9 mouse cellular contexts compared by ENCODE assay signal in the genomic region with DNA sequence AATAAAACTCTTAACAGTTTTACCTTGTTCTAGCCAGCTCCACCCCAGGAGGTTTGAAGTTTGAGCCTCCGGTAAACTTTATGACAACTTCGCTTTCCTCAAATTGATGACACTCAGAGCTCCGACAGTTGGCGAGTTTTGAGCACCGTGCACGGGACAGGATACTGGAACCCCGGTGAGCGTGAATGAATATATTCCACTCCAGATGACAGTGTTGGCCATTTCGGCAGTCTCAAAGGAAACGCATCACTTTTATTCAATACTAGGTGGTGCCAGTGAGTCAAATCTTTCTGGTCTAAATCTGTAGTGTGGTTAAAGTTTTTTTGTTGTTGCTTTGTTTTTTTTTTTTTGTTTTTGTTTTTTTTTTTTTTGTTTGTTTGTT. TPM values are rescaled to one million over a fixed set of nuclear protein-coding genes. Genes with fewer than 3 reads are reported as not detected.
DNase-seq lines count a peak whose midpoint lies in the region; ATAC-seq and TF ChIP-seq lines count a peak whose summit lies in the region.
"Had no signal": no experiment of that assay in that cellular context is flagged by ENCODE, and none has a peak within 500 bp of the region (broad histone marks: within the 10 kb centered on the region; RNA-seq: fewer than 3 reads in every experiment).

No protein-coding gene starts in this region.

- TF ChIP-seq CTCF in brain, embryonic 14.5 days (IDR thresholded peaks at IDR 0.05; ENCODE audit: borderline replicate concordance, extremely low read depth, insufficient read depth, insufficient read length) = peak; percentile 12; the same call in 1 of the 2 replicates
- peak; percentile 21; the same call in 1 of the 2 replicates for TF ChIP-seq CTCF in kidney, adult 2 months (conservative IDR thresholded peaks at IDR 0.05; ENCODE audit: insufficient read depth, insufficient read length, low read depth, low read length)
- TF ChIP-seq CTCF in lung, postnatal 0 days (IDR thresholded peaks at IDR 0.05) = peak; percentile 64

- H3K9ac ChIP-seq in lung, postnatal 0 days (replicated peaks; ENCODE audit: low read depth) = peak overlapping the region; percentile 61
- H3K9ac ChIP-seq in stomach, embryonic 15.5 days = peak overlapping the region; percentile 45; the same call in 1 of the 2 replicates

- no peak for ATAC-seq in lung, postnatal 0 days
- ATAC-seq in stomach, embryonic 15.5 days (ENCODE audit: insufficient read depth, low FRiP score, low read depth) = no peak

- H3K27me3 ChIP-seq in kidney, adult 2 months (replicated peaks; ENCODE audit: control insufficient read depth, insufficient read depth, low read length) = no peaks in the 10 kb centered on the region
- no peaks in the 10 kb centered on the region for H3K27me3 ChIP-seq in lung, postnatal 0 days (replicated peaks; ENCODE audit: insufficient read depth, low read length)
- no peaks in the 10 kb centered on the region for H3K27me3 ChIP-seq in stomach, embryonic 15.5 days (replicated peaks)

- under 1% methylated on average over 10 of the region's 10 CpGs for WGBS in kidney, adult 2 months
- WGBS in lung, postnatal 0 days = 1% methylated on average over 10 of the region's 10 CpGs
- WGBS in stomach, embryonic 15.5 days = under 1% methylated on average over 10 of the region's 10 CpGs

- DNase-seq in right cerebral cortex, adult 2 months (ENCODE audit: low spot score in 2 of 2) = peak; percentile 30 to 35
- no peak for DNase-seq in right cerebral cortex, postnatal 25 days
- DNase-seq in brain, embryonic 14.5 days (ENCODE audit: low read depth) = peak; percentile 57
- DNase-seq in forelimb bud, embryonic 11.5 days (ENCODE audit: low read depth, low spot score) = peak; percentile 7
- DNase-seq in kidney, adult 2 months = peak; percentile 61
- peak; percentile 78 for DNase-seq in lung, postnatal 0 days (ENCODE audit: low spot score)
- DNase-seq in left cerebral cortex, adult 11 months (ENCODE audit: low spot score) = no peak

- peak overlapping the region; percentile 84 for H3K4me2 ChIP-seq in lung, postnatal 0 days (replicated peaks; ENCODE audit: low read depth, low read length)
- H3K4me2 ChIP-seq in stomach, embryonic 15.5 days = peak overlapping the region; percentile 78

- no peak for TF ChIP-seq POLR2A in brain, embryonic 14.5 days (IDR thresholded peaks at IDR 0.05; ENCODE audit: borderline replicate concordance, extremely low read depth, insufficient read depth, insufficient read length, poor library complexity, severe bottlenecking)
- TF ChIP-seq POLR2A in kidney, adult 2 months (IDR thresholded peaks at IDR 0.05; ENCODE audit: low read depth, low read length) = no peak

- no peaks in the 10 kb centered on the region for H3K36me3 ChIP-seq in kidney, adult 2 months (ENCODE audit: control insufficient read depth, insufficient read depth, low read length)
- peaks cover 16% of the 10 kb centered on the region for H3K36me3 ChIP-seq in lung, postnatal 0 days (ENCODE audit: insufficient read depth, low read length)
- peaks cover 6% of the 10 kb centered on the region; the same call in 1 of the 2 replicates for H3K36me3 ChIP-seq in stomach, embryonic 15.5 days

- peak overlapping the region; percentile 13 for H3K27ac ChIP-seq in kidney, adult 2 months (ENCODE audit: insufficient read depth, low read depth, low read length)
- H3K27ac ChIP-seq in lung, postnatal 0 days (ENCODE audit: low read length) = peak overlapping the region; percentile 78
- peak overlapping the region; percentile 59 for H3K27ac ChIP-seq in stomach, embryonic 15.5 days

- no peaks in the 10 kb centered on the region for H3K9me3 ChIP-seq in lung, postnatal 0 days (ENCODE audit: low read length)
- H3K9me3 ChIP-seq in stomach, embryonic 15.5 days = no peaks in the 10 kb centered on the region

- H3K4me3 ChIP-seq in kidney, adult 2 months (ENCODE audit: insufficient read depth, low read depth, low read length) = peak overlapping the region; percentile 81
- H3K4me3 ChIP-seq in lung, postnatal 0 days (ENCODE audit: low read depth, low read length) = peak overlapping the region; percentile 62
- H3K4me3 ChIP-seq in stomach, embryonic 15.5 days (replicated peaks) = peak overlapping the region; percentile 65

- no peak for TF ChIP-seq EP300 in lung, postnatal 0 days (IDR thresholded peaks at IDR 0.05)

- no peaks in the 10 kb centered on the region for H3K4me1 ChIP-seq in kidney, adult 2 months (ENCODE audit: control insufficient read depth, insufficient read depth, low read length)
- peaks cover 5% of the 10 kb centered on the region; the same call in 1 of the 2 replicates for H3K4me1 ChIP-seq in lung, postnatal 0 days (ENCODE audit: insufficient read depth, low read depth, low read length)
- peaks cover 5% of the 10 kb centered on the region; the same call in 1 of the 2 replicates for H3K4me1 ChIP-seq in stomach, embryonic 15.5 days

RNA-seq across cellular contexts. Expression of gene Lzic, which starts 0.8 kb away (rescaled TPM):
- 31.7 and 32.0 TPM in 2 replicates for polyA plus RNA-seq in brain, embryonic 14.5 days (2012; rRNA removed)
- 7.7 and 8.6 TPM in 2 replicates for polyA plus RNA-seq in kidney, adult 2 months (2012; rRNA removed)
- polyA plus RNA-seq in lung, postnatal 0 days (2015; fragmentation: Nextera tagmentation; extraction: Ambion mirVana) = 19.8 and 23.0 TPM in 2 replicates
- polyA plus RNA-seq in stomach, embryonic 15.5 days (2015; fragmentation: Nextera tagmentation; extraction: Ambion mirVana) = 35.5 and 39.8 TPM in 2 replicates

RNA-seq across cellular contexts. Expression of gene Nmnat1, which starts 0.8 kb away (rescaled TPM):
- polyA plus RNA-seq in brain, embryonic 14.5 days (2012; rRNA removed) = 7.5 and 9.9 TPM in 2 replicates
- polyA plus RNA-seq in kidney, adult 2 months (2012; rRNA removed) = 17.9 and 21.9 TPM in 2 replicates
- polyA plus RNA-seq in lung, postnatal 0 days (2015; fragmentation: Nextera tagmentation; extraction: Ambion mirVana) = 6.3 TPM in 2 replicates
- 9.4 and 10.4 TPM in 2 replicates for polyA plus RNA-seq in stomach, embryonic 15.5 days (2015; fragmentation: Nextera tagmentation; extraction: Ambion mirVana)

RNA-seq across cellular contexts. Expression of gene Tmem274, which starts 8.6 kb away (rescaled TPM):
- not detected in 2 replicates for polyA plus RNA-seq in brain, embryonic 14.5 days (2012; rRNA removed)
- 0.18 TPM in 1 of 2 replicates, not detected in the other for polyA plus RNA-seq in kidney, adult 2 months (2012; rRNA removed)
- not detected in 2 replicates for polyA plus RNA-seq in lung, postnatal 0 days (2015; fragmentation: Nextera tagmentation; extraction: Ambion mirVana)
- polyA plus RNA-seq in stomach, embryonic 15.5 days (2015; fragmentation: Nextera tagmentation; extraction: Ambion mirVana) = 0.23 and 0.45 TPM in 2 replicates
- polyA plus RNA-seq: gonadal fat pad, adult 2 months had no signal

RNA-seq across cellular contexts. Expression of gene Rbp7, which starts 31.0 kb away (rescaled TPM):
- polyA plus RNA-seq in brain, embryonic 14.5 days (2012; rRNA removed) = 0.21 TPM in 1 of 2 replicates, not detected in the other
- polyA plus RNA-seq in kidney, adult 2 months (2012; rRNA removed) = 2.0 and 2.9 TPM in 2 replicates
- 1.4 and 1.8 TPM in 2 replicates for polyA plus RNA-seq in lung, postnatal 0 days (2015; fragmentation: Nextera tagmentation; extraction: Ambion mirVana)
- 1.8 and 3.0 TPM in 2 replicates for polyA plus RNA-seq in stomach, embryonic 15.5 days (2015; fragmentation: Nextera tagmentation; extraction: Ambion mirVana)

RNA-seq across cellular contexts. Expression of gene Ctnnbip1, which starts 32.2 kb away (rescaled TPM):
- 59.0 and 62.8 TPM in 2 replicates for polyA plus RNA-seq in brain, embryonic 14.5 days (2012; rRNA removed)
- polyA plus RNA-seq in kidney, adult 2 months (2012; rRNA removed) = 20.5 and 24.4 TPM in 2 replicates
- 38.4 and 40.1 TPM in 2 replicates for polyA plus RNA-seq in lung, postnatal 0 days (2015; fragmentation: Nextera tagmentation; extraction: Ambion mirVana)
- 47.5 and 47.9 TPM in 2 replicates for polyA plus RNA-seq in stomach, embryonic 15.5 days (2015; fragmentation: Nextera tagmentation; extraction: Ambion mirVana)

Comparison
In these comparisons a context has a peak if more than half of its experiments do, and no peak if none do; other contexts are left out.
1. DNase-seq: peak in right cerebral cortex, adult 2 months (2 of 2), brain, embryonic 14.5 days (single experiment), forelimb bud, embryonic 11.5 days (single experiment), kidney, adult 2 months (single experiment) and lung, postnatal 0 days (single experiment); none in right cerebral cortex, postnatal 25 days (single experiment) and left cerebral cortex, adult 11 months (single experiment).
2. CTCF ChIP-seq: peak in every context shown above with its lines; median percentile 64 in lung, postnatal 0 days; 21 in kidney, adult 2 months; 12 in brain, embryonic 14.5 days.
3. H3K27ac ChIP-seq: peak in every context shown above with its lines; median percentile 78 in lung, postnatal 0 days; 59 in stomach, embryonic 15.5 days; 13 in kidney, adult 2 months.
4. Peak in every context shown above with its lines, with median percentiles within 50 percentile points of each other: H3K4me3 ChIP-seq.